Mouse (Mus musculus): ENCODE results near the gene Serinc5. TPM values are rescaled to one million over a fixed set of nuclear protein-coding genes. Genes with fewer than 3 reads are reported as not detected.
"Not testable (repeated sequence)": the region's sequence is repeated elsewhere in the genome, so short reads cannot be mapped to it uniquely, and the experiment has no call there.

Gene Serinc5
- total RNA-seq, 4 experiments from 2014 or later, result 64.2 to 73.9 (median 70.0) TPM

GRCm38 (mm10) chr13:92662555-92663286, 51.8 kb downstream of the Serinc5 start:
- no peak for DNase-seq (ENCODE audit: low spot score in 2 of 2)

DNA sequence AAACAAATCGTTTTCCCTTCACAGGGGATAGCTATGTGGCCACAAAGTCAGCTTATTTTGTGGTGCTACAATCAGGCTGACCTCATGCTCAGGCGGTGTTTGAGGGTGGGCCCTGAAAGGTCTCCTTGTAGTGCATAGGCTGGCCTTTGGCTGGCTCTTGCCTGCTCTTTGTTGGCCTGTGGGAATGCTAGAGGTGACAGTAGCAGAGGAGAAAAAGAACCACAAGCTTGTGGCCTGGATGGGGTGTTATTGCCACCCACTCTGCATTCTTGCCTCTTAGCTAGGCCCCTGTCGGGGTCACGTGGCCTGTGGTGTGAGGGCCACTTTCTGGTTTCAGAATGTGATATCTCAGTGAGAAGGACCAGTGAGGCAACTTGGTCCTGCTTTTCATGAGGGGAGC, 54.1 kb downstream of the Serinc5 start:
- DNase-seq (ENCODE audit: low spot score in 2 of 2), result no peak

- DNase-seq (ENCODE audit: low spot score in 2 of 2), result no peak
These were observed 57.5 kb downstream of the Serinc5 start for GRCm38 (mm10) chr13:92668214-92668985.

GRCm38 (mm10) chr13:92671727-92672126, 60.8 kb downstream of the Serinc5 start:
- no peak for DNase-seq (ENCODE audit: low spot score in 2 of 2)

GRCm38 (mm10) chr13:92674676-92675075, 63.8 kb downstream of the Serinc5 start:
- DNase-seq (ENCODE audit: low spot score in 2 of 2), result no peak

DNA sequence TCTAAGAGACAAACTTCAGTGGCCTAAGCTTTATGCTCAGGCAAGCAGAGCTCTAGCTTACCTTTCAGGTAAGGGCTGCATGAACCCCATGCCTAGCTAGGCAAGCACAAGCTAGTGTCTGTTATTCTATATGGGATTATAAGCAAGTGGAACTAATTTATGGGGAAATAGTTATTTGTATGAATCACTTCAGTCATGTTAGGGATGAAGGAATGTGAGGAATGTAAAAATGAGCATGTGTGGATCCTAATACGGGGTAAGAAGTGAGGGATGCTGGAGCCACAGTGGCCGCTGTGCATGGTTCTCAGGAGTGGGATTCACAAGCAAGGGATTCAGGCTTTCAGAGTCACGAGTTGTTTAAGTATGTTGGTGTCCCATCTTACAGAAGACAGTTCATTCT, 64.4 kb downstream of the Serinc5 start:
- no peak for DNase-seq (ENCODE audit: low spot score in 2 of 2)

DNA sequence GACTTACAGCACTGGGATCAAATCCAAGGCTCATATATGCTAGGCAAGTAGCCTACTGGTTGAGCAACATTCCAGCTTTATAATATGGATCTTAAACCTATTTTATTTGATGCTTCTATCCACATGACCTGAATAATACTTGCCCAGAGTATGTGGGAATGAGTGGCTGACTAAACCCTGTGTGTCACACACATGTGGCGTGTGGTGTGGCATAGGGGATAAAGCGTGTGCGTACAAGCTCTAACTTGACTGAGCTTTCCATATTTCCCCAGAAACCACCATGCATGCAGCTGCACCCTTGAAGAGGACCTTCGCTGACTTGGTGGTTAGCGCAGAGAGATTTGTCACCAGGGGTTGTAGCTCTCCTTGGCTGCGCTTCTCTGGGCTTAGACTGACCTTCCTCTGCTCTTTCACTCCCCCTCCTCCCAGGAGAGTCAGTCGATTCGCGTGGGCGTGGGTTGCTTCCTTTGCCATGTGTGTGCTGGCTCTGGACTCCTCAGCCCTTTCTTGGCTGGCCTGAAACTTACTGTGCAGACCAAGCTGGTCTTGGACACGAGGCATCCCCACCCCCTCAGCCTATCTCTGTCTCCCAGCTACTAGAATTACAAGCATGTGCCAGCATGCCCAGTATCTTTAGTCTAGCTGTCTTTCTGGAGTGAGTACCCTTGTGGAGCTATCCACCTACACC, 65.2 kb downstream of the Serinc5 start:
- DNase-seq (ENCODE audit: low spot score in 2 of 2), result no peak

DNA sequence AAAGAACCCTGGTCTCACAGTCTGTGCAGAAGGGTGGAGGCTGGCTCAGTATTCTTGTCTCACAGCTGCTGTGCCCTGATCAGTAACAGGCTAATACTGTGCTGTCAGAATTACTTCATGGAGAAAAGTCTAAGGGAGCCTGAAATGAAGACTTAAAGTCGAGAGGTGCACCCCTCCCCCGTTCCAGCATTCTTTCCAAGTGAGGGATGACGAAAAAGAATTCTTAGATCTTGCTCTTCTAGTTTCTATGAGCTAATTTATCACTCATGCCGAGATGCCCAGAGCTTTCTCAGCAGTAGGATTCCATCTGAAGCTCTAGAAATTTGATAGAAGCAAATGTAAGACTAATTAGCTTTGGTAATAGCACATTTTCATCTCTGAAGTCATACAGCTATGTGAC, 66.8 kb downstream of the Serinc5 start:
- DNase-seq (ENCODE audit: low spot score in 2 of 2), result no peak

GRCm38 (mm10) chr13:92679661-92680060, 68.8 kb downstream of the Serinc5 start:
- no peak for DNase-seq (ENCODE audit: low spot score in 2 of 2)

GRCm38 (mm10) chr13:92681541-92681940, 70.7 kb downstream of the Serinc5 start:
- no peak for DNase-seq (ENCODE audit: low spot score in 2 of 2)

GRCm38 (mm10) chr13:92682833-92683232, 71.9 kb downstream of the Serinc5 start:
- no peak for DNase-seq (ENCODE audit: low spot score in 2 of 2)

GRCm38 (mm10) chr13:92683464-92683863, 72.6 kb downstream of the Serinc5 start:
- DNase-seq (ENCODE audit: low spot score in 2 of 2), result no peak

DNA sequence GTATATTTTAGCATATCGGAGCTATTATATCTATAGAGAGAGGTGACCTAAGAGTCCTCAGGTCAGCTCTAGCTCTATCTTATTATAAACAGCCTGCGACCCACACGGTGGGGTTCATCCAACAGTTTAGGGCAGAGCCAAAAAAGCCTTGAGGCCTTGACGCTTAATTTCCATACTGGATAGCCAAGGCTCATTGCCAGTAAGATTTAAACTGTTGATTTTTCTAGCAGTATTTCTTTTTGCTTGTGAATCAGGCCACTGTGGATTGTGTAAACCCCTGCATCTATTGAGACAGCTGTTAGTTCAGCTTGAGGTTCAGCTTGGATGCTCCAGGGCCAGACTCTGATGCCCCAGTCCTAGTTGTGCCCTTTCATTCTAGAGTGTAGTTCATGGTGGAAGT, 73.4 kb downstream of the Serinc5 start:
- DNase-seq (ENCODE audit: low spot score in 2 of 2), result no peak

DNA sequence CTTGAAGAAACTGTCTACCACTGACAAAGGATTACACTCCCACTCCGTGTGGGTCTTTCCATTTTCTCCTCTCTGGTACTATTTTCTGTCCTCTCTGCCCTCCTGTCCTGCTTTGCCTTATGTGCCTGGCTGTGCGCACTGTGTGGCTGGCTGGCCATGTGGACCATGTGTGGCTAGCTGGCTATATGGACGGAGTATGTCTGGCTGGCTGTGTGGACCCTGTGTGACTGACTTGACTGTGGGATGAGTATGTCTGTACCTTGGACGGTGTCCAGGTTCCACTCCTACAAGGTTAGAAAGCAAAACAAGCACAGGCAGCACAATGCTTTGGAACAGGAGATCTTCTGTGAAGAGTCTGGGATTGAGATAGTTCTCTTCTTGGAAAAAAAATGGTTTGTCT, 74.4 kb downstream of the Serinc5 start:
- peak; percentile 35 to 44 for DNase-seq (ENCODE audit: low spot score in 2 of 2)

DNA sequence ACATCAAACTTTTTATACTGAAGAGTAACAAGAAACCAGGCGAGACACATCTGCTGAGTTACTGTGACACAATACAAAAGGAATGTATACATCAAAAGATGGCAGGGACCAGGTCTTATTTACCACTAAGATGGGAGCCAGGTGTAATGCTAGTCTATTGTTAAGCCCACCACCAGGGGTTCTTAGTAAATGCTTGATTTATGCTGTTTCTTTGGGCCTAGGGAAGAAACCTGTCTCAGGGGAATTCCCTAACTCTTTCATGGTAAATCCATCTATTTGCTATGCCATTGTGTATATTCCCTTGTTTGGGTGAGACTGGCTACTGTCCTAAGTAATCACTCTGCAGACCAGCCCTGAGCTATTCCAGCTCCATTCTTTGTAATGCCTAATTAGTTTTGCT, 76.3 kb downstream of the Serinc5 start:
- DNase-seq (ENCODE audit: low spot score in 2 of 2), result not testable (repeated sequence)

GRCm38 (mm10) chr13:92689061-92689460, 78.2 kb downstream of the Serinc5 start:
- no peak for DNase-seq (ENCODE audit: low spot score in 2 of 2)

GRCm38 (mm10) chr13:92693866-92694550, 83.1 kb downstream of the Serinc5 start:
- no peak for DNase-seq (ENCODE audit: low spot score in 2 of 2)

DNA sequence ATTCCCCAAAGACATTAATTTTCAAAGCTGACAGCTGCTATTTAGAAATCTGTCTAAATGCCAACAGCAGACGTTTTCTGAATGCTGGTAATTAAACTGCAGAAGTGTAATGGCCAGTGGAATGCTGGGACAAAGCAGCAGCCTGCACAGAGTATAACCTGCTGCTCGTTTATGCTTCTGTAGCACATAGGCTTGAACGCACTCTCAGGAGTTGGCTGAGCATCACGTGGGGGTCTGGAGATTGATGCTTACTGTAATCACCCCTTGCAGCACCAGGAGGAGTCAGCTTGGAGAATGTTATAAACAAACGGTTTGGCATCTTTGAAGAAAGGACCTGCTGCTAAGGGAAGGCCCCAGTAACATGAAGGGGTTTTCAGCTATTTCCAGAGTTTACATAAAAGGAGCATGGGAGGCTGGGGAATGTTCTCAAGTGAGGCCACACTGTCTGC, 85.6 kb downstream of the Serinc5 start:
- peak; percentile 38 to 52 for DNase-seq (ENCODE audit: low spot score in 2 of 2)

- no peak for DNase-seq (ENCODE audit: low spot score in 2 of 2)
These were observed 86.2 kb downstream of the Serinc5 start for GRCm38 (mm10) chr13:92697141-92697540.

- no peak for DNase-seq (ENCODE audit: low spot score in 2 of 2)
These were observed 87.9 kb downstream of the Serinc5 start for GRCm38 (mm10) chr13:92698781-92699180.

DNA sequence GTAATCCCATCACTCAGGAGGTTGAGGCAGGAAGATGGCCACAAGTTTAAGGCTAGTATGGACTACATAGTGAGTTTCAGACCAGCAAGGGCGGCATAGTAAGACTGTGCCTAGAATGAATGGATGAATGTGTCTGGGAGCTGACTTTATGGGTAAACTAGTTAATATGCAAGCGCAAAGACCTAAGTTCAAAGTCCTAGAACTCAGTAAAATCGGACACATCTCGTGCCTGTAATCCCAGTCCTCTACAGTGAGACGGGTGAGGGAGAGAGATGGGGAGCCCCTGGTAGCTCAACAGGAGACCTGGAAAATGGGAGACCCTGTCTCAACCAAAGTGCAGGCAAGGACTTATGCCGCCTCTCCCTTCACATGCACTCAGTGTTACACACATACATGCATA, 88.5 kb downstream of the Serinc5 start:
- no peak for DNase-seq (ENCODE audit: low spot score in 2 of 2)

DNA sequence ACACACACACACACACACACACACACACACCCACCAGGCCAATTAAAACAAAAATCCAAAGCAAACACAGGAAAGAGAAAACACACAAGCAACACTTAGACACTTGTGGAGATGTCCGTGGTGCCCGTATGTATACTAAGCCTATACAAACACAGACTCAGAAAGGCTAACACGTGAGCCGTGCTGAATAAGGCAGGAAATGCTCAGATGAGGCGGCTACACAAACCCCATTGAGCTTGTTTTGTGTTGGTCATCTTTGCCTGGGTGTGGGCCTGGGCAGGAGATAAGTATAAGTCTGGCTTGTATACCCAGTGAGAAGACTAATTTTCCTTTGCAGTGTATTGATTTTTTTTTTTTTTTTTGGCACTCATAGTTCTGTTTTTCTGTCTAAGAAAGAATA, 91.1 kb downstream of the Serinc5 start:
- DNase-seq (ENCODE audit: low spot score in 2 of 2), result no peak

Measured in layer of hippocampus, adult 8-10 months (tissue).